8 mouse cellular contexts compared by ENCODE assay signal in the genomic region with DNA sequence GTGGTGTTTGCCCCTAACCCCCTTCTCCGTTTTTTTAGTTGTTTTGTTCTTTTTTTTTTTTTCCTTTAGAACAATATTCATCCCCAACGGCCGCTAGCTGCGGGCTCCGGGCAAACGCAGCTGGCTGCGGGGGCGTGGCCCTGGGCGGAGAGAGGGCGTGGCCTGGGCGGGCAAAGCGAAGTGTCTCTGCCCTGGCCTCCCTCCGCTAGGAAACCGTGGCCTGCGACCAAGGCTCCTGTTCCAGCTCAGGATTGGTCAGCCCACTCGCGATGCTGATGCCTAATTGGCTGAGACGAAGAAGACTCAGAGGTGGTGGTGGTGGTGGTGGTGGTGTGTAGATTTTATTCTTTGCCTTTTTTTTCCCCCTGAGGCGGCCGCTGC. TPM values are rescaled to one million over a fixed set of nuclear protein-coding genes. Genes with fewer than 3 reads are reported as not detected.
DNase-seq lines count a peak whose midpoint lies in the region; ATAC-seq and TF ChIP-seq lines count a peak whose summit lies in the region.

A gene (minus strand): TSS at position 141 of the 381 bp plus-strand sequence.

- H3K9me3 ChIP-seq in E14TG2a.4 (ENCODE audit: low read length), result no peaks in the 10 kb centered on the region
- H3K9me3 ChIP-seq in forebrain, embryonic 13.5 days (replicated peaks), result no peaks in the 10 kb centered on the region
- H3K9me3 ChIP-seq in liver, postnatal 0 days (ENCODE audit: low read length), result no peaks in the 10 kb centered on the region
- H3K9me3 ChIP-seq in neural tube, embryonic 14.5 days (ENCODE audit: control insufficient read depth, low read length), result no peaks in the 10 kb centered on the region

- H3K4me1 ChIP-seq in E14TG2a.4 (replicated peaks; ENCODE audit: low read depth, low read length), result peaks cover 36% of the 10 kb centered on the region
- peaks cover 89% of the 10 kb centered on the region for H3K4me1 ChIP-seq in forebrain, embryonic 13.5 days
- H3K4me1 ChIP-seq in liver, postnatal 0 days (ENCODE audit: insufficient read depth), result peaks cover 11% of the 10 kb centered on the region; the same call in 1 of the 2 replicates
- H3K4me1 ChIP-seq in neural tube, embryonic 14.5 days (ENCODE audit: control insufficient read depth, insufficient read depth, low read length), result peaks cover 61% of the 10 kb centered on the region

- peak within 1 kb of the TSS; percentile 71 for H3K9ac ChIP-seq in forebrain, embryonic 13.5 days
- peak within 1 kb of the TSS; percentile 51 for H3K9ac ChIP-seq in liver, postnatal 0 days (replicated peaks)
- H3K9ac ChIP-seq in neural tube, embryonic 14.5 days (replicated peaks; ENCODE audit: low read depth, low read length), result peak within 1 kb of the TSS; percentile 34; the same call in 1 of the 2 replicates

- DNase-seq in c-Kit-positive CD71-positive TER-119-positive erythroid progenitor cells, embryonic 14.5 days (ENCODE audit: low spot score), result peak; percentile 59
- DNase-seq in heart, postnatal 10 days, result peak; percentile 96 to 97
- peak; percentile 45 for DNase-seq in large intestine, adult 2 months (ENCODE audit: low read depth, low spot score)
- DNase-seq in liver, postnatal 0 days, result peak; percentile 92
- peak; percentile 88 for DNase-seq in testis, postnatal 14 days (ENCODE audit: low spot score)

- H3K36me3 ChIP-seq in E14TG2a.4 (ENCODE audit: insufficient read depth, low read length), result no peaks in the 10 kb centered on the region
- no peaks in the 10 kb centered on the region for H3K36me3 ChIP-seq in forebrain, embryonic 13.5 days (ENCODE audit: poor library complexity, severe bottlenecking)
- H3K36me3 ChIP-seq in liver, postnatal 0 days (replicated peaks; ENCODE audit: insufficient read depth, low read length), result no peaks in the 10 kb centered on the region
- no peaks in the 10 kb centered on the region for H3K36me3 ChIP-seq in neural tube, embryonic 14.5 days (ENCODE audit: control insufficient read depth, insufficient read depth, low read length)

- no peak for TF ChIP-seq CTCF in E14TG2a.4 (conservative IDR thresholded peaks at IDR 0.05; ENCODE audit: low read length)
- no peak for TF ChIP-seq CTCF in liver, postnatal 0 days (IDR thresholded peaks at IDR 0.05; ENCODE audit: low read depth)

- ATAC-seq in forebrain, embryonic 13.5 days, result peak; percentile 79
- peak; percentile 87 for ATAC-seq in liver, postnatal 0 days
- ATAC-seq in neural tube, embryonic 14.5 days (ENCODE audit: low read depth), result peak; percentile 84

- WGBS in forebrain, embryonic 13.5 days, result under 1% methylated on average over 20 of the region's 20 CpGs
- 2% methylated on average over 20 of the region's 20 CpGs for WGBS in large intestine, adult 2 months
- under 1% methylated on average over 20 of the region's 20 CpGs for WGBS in liver, postnatal 0 days (ENCODE audit: insufficient replicate concordance)
- under 1% methylated on average over 20 of the region's 20 CpGs for WGBS in neural tube, embryonic 14.5 days

- peaks cover 82% of the 10 kb centered on the region for H3K27me3 ChIP-seq in E14TG2a.4 (ENCODE audit: insufficient read depth, low read length)
- peaks cover 24% of the 10 kb centered on the region for H3K27me3 ChIP-seq in forebrain, embryonic 13.5 days
- H3K27me3 ChIP-seq in liver, postnatal 0 days (ENCODE audit: insufficient read depth, low read length), result peaks cover 41% of the 10 kb centered on the region
- peaks cover 2% of the 10 kb centered on the region; the same call in 1 of the 2 replicates for H3K27me3 ChIP-seq in neural tube, embryonic 14.5 days (ENCODE audit: control insufficient read depth, insufficient read depth, low read length)

- H3K27ac ChIP-seq in forebrain, embryonic 13.5 days, result peak within 1 kb of the TSS; percentile 61; the same call in 1 of the 2 replicates
- H3K27ac ChIP-seq in liver, postnatal 0 days (ENCODE audit: low read depth), result no peak within 1 kb of the TSS
- H3K27ac ChIP-seq in neural tube, embryonic 14.5 days (ENCODE audit: low read depth, low read length), result peak within 1 kb of the TSS; percentile 49; the same call in 1 of the 2 replicates

- no peak for TF ChIP-seq EP300 in liver, postnatal 0 days (IDR thresholded peaks at IDR 0.05; ENCODE audit: low read depth)

- H3K4me3 ChIP-seq in E14TG2a.4 (replicated peaks; ENCODE audit: low read length), result peak within 1 kb of the TSS; percentile 79
- H3K4me3 ChIP-seq in forebrain, embryonic 13.5 days, result peak within 1 kb of the TSS; percentile 49
- H3K4me3 ChIP-seq in liver, postnatal 0 days (ENCODE audit: low read depth, low read length), result peak within 1 kb of the TSS; percentile 46
- peak within 1 kb of the TSS; percentile 29 for H3K4me3 ChIP-seq in neural tube, embryonic 14.5 days (ENCODE audit: low read depth, low read length)

- intact Hi-C loops in heart, postnatal 10 days (cut with DNase I), result loop anchor here (5.0 kb wide), 1 partner anchor 50 kb away; no protein-coding TSS in a partner anchor

- H3K4me2 ChIP-seq in forebrain, embryonic 13.5 days, result peak within 1 kb of the TSS; percentile 90
- H3K4me2 ChIP-seq in liver, postnatal 0 days (ENCODE audit: low read depth, low read length), result peak within 1 kb of the TSS; percentile 95
- H3K4me2 ChIP-seq in neural tube, embryonic 14.5 days (ENCODE audit: low read depth, low read length), result peak within 1 kb of the TSS; percentile 90

RNA-seq across cellular contexts. Expression of the gene that starts here (rescaled TPM):
- 15.3 and 18.6 TPM in 2 replicates for polyA plus RNA-seq in forebrain, embryonic 13.5 days (2015; fragmentation: Nextera tagmentation; extraction: Ambion mirVana)
- total RNA-seq in heart, postnatal 10 days (2021), result 10 to 100 TPM; 60.7 to 67.9 TPM
- 9.1 and 14.8 TPM in 2 replicates for polyA plus RNA-seq in large intestine, adult 2 months (2012; rRNA removed)
- 1.6 and 1.8 TPM in 2 replicates for polyA plus RNA-seq in liver, postnatal 0 days (2015; fragmentation: Nextera tagmentation; extraction: Ambion mirVana)
- polyA plus RNA-seq in neural tube, embryonic 14.5 days (2014; fragmentation: Nextera tagmentation; extraction: Ambion mirVana), result 15.4 and 16.3 TPM in 2 replicates

Comparison
In these comparisons a context has a peak if more than half of its experiments do, and no peak if none do; other contexts are left out.
1. H3K4me3 ChIP-seq: peak in every context shown above with its lines; median percentile 79 in E14TG2a.4; 49 in forebrain, embryonic 13.5 days; 46 in liver, postnatal 0 days; 29 in neural tube, embryonic 14.5 days.
2. DNase-seq: peak in every context shown above with its lines; median percentile 96 in heart, postnatal 10 days; 92 in liver, postnatal 0 days; 88 in testis, postnatal 14 days; 59 in c-Kit-positive CD71-positive TER-119-positive erythroid progenitor cells, embryonic 14.5 days; 45 in large intestine, adult 2 months.